Mouse (Mus musculus): ENCODE results near the gene Ahdc1. TPM values are rescaled to one million over a fixed set of nuclear protein-coding genes. Genes with fewer than 3 reads are reported as not detected.

Gene Ahdc1
- polyA plus RNA-seq, 1 experiment from 2014 or later, result 11.6 TPM

GRCm38 (mm10) chr4:133058123-133058453, 47.0 kb downstream of the Ahdc1 start:
- Histone ChIP-seq H3K27me3 (replicated peaks) (no peaks in the 10 kb centered on the region), H3K9me3 (replicated peaks) (0 out of 2 replicates have a peak, but pooled peaks cover 3% of the 10 kb centered on the region), H3K27ac (ENCODE audit: poor library complexity, severe bottlenecking) (peak overlapping the region; percentile 88), H3K4me2 (peak overlapping the region; percentile 50), H3K36me3 (peaks cover 58% of the 10 kb centered on the region), H3K4me3 (no peak overlapping the region), H3K9ac (peak overlapping the region; percentile 57; the same call in 1 of the 2 replicates), H3K4me1 (replicated peaks) (peaks cover 76% of the 10 kb centered on the region)
- no peak for ATAC-seq (ENCODE audit: insufficient number of reproducible peaks, low FRiP score)
- WGBS, result 79% methylated on average over 4 of the region's 4 CpGs

- peaks cover 76% of the 10 kb centered on the region for H3K4me1 ChIP-seq (replicated peaks)
- ATAC-seq (ENCODE audit: insufficient number of reproducible peaks, low FRiP score), result no peak
- peak overlapping the region; percentile 88 for H3K27ac ChIP-seq (ENCODE audit: poor library complexity, severe bottlenecking)
- peaks cover 65% of the 10 kb centered on the region for H3K36me3 ChIP-seq
- H3K9ac ChIP-seq, result peak overlapping the region; percentile 49
- 0 out of 2 replicates have a peak, but pooled peaks cover 3% of the 10 kb centered on the region for H3K9me3 ChIP-seq (replicated peaks)
- WGBS, result 53% methylated on average over 11 of the region's 11 CpGs
- no peak overlapping the region for H3K4me3 ChIP-seq
- no peaks in the 10 kb centered on the region for H3K27me3 ChIP-seq (replicated peaks)
- H3K4me2 ChIP-seq, result no peak overlapping the region
Observed at GRCm38 (mm10) chr4:133058513-133059480, 47.7 kb downstream of the Ahdc1 start.

GRCm38 (mm10) chr4:133060702-133061101, 49.6 kb downstream of the Ahdc1 start:
- no peak overlapping the region for H3K27ac ChIP-seq (ENCODE audit: poor library complexity, severe bottlenecking)
- H3K4me2 ChIP-seq, result no peak overlapping the region
- H3K9me3 ChIP-seq (replicated peaks), result no peaks in the 10 kb centered on the region
- peaks cover 65% of the 10 kb centered on the region for H3K4me1 ChIP-seq (replicated peaks)
- no peaks in the 10 kb centered on the region for H3K27me3 ChIP-seq (replicated peaks)
- no peak for ATAC-seq (ENCODE audit: insufficient number of reproducible peaks, low FRiP score)
- peaks cover 68% of the 10 kb centered on the region for H3K36me3 ChIP-seq
- WGBS, result 84% methylated on average over 11 of the region's 11 CpGs
- no peak overlapping the region for H3K4me3 ChIP-seq
- H3K9ac ChIP-seq, result no peak overlapping the region

GRCm38 (mm10) chr4:133061798-133062197, 50.7 kb downstream of the Ahdc1 start:
- Histone ChIP-seq H3K9me3 (replicated peaks) (no peaks in the 10 kb centered on the region), H3K4me1 (replicated peaks) (peaks cover 54% of the 10 kb centered on the region), H3K27ac (ENCODE audit: poor library complexity, severe bottlenecking) (no peak overlapping the region), H3K27me3 (replicated peaks) (no peaks in the 10 kb centered on the region), H3K4me3 (no peak overlapping the region), H3K9ac (no peak overlapping the region), H3K4me2 (no peak overlapping the region), H3K36me3 (peaks cover 78% of the 10 kb centered on the region)
- 94% methylated on average over 20 of the region's 20 CpGs for WGBS
- ATAC-seq (ENCODE audit: insufficient number of reproducible peaks, low FRiP score), result no peak

- H3K4me2 ChIP-seq, result no peak overlapping the region
- 95% methylated on average over 14 of the region's 14 CpGs for WGBS
- no peak overlapping the region for H3K27ac ChIP-seq (ENCODE audit: poor library complexity, severe bottlenecking)
- no peaks in the 10 kb centered on the region for H3K27me3 ChIP-seq (replicated peaks)
- H3K4me3 ChIP-seq, result no peak overlapping the region
- ATAC-seq (ENCODE audit: insufficient number of reproducible peaks, low FRiP score), result no peak
- H3K9ac ChIP-seq, result no peak overlapping the region
- H3K9me3 ChIP-seq (replicated peaks), result no peaks in the 10 kb centered on the region
- peaks cover 50% of the 10 kb centered on the region for H3K4me1 ChIP-seq (replicated peaks)
- peaks cover 83% of the 10 kb centered on the region for H3K36me3 ChIP-seq
Observed at GRCm38 (mm10) chr4:133062286-133062685, 51.2 kb downstream of the Ahdc1 start.

GRCm38 (mm10) chr4:133063203-133063602, 52.1 kb downstream of the Ahdc1 start:
- no peak for ATAC-seq (ENCODE audit: insufficient number of reproducible peaks, low FRiP score)
- Histone ChIP-seq H3K4me2 (0 out of 2 replicates have a peak overlapping the region, but pooled peaks have one; percentile 1), H3K4me1 (replicated peaks) (peaks cover 46% of the 10 kb centered on the region), H3K9ac (0 out of 2 replicates have a peak overlapping the region, but pooled peaks have one; percentile 29), H3K9me3 (replicated peaks) (no peaks in the 10 kb centered on the region), H3K4me3 (no peak overlapping the region), H3K36me3 (peaks cover 79% of the 10 kb centered on the region), H3K27ac (ENCODE audit: poor library complexity, severe bottlenecking) (peak overlapping the region; percentile 50; the same call in 1 of the 2 replicates), H3K27me3 (replicated peaks) (no peaks in the 10 kb centered on the region)
- WGBS, result 93% methylated on average over 18 of the region's 18 CpGs

GRCm38 (mm10) chr4:133063799-133064198, 52.7 kb downstream of the Ahdc1 start:
- 52% methylated on average over 13 of the region's 13 CpGs for WGBS
- no peak for ATAC-seq (ENCODE audit: insufficient number of reproducible peaks, low FRiP score)
- H3K4me3 ChIP-seq, result no peak overlapping the region
- H3K4me2 ChIP-seq, result 0 out of 2 replicates have a peak overlapping the region, but pooled peaks have one; percentile 1
- H3K27ac ChIP-seq (ENCODE audit: poor library complexity, severe bottlenecking), result peak overlapping the region; percentile 50
- no peaks in the 10 kb centered on the region for H3K9me3 ChIP-seq (replicated peaks)
- H3K27me3 ChIP-seq (replicated peaks), result no peaks in the 10 kb centered on the region
- H3K4me1 ChIP-seq (replicated peaks), result peaks cover 46% of the 10 kb centered on the region
- peaks cover 85% of the 10 kb centered on the region for H3K36me3 ChIP-seq
- H3K9ac ChIP-seq, result peak overlapping the region; percentile 29; the same call in 1 of the 2 replicates

GRCm38 (mm10) chr4:133064791-133065190, 53.7 kb downstream of the Ahdc1 start:
- ATAC-seq (ENCODE audit: insufficient number of reproducible peaks, low FRiP score), result no peak
- peaks cover 87% of the 10 kb centered on the region for H3K36me3 ChIP-seq
- H3K4me2 ChIP-seq, result no peak overlapping the region
- H3K9me3 ChIP-seq (replicated peaks), result no peaks in the 10 kb centered on the region
- no peak overlapping the region for H3K27ac ChIP-seq (ENCODE audit: poor library complexity, severe bottlenecking)
- WGBS, result 93% methylated on average over 19 of the region's 19 CpGs
- peaks cover 44% of the 10 kb centered on the region for H3K4me1 ChIP-seq (replicated peaks)
- H3K9ac ChIP-seq, result no peak overlapping the region
- no peaks in the 10 kb centered on the region for H3K27me3 ChIP-seq (replicated peaks)
- no peak overlapping the region for H3K4me3 ChIP-seq

- H3K36me3 ChIP-seq, result peaks cover 92% of the 10 kb centered on the region
- no peaks in the 10 kb centered on the region for H3K27me3 ChIP-seq (replicated peaks)
- no peak; the same call in 1 of the 2 replicates for ATAC-seq (ENCODE audit: insufficient number of reproducible peaks, low FRiP score)
- H3K4me3 ChIP-seq, result no peak overlapping the region
- 94% methylated on average over 14 of the region's 14 CpGs for WGBS
- H3K9me3 ChIP-seq (replicated peaks), result no peaks in the 10 kb centered on the region
- H3K27ac ChIP-seq (ENCODE audit: poor library complexity, severe bottlenecking), result no peak overlapping the region
- H3K4me2 ChIP-seq, result no peak overlapping the region
- H3K9ac ChIP-seq, result no peak overlapping the region
- H3K4me1 ChIP-seq (replicated peaks), result peaks cover 44% of the 10 kb centered on the region
Observed at GRCm38 (mm10) chr4:133065894-133066386, 54.9 kb downstream of the Ahdc1 start.

- H3K4me2 ChIP-seq, result no peak overlapping the region
- WGBS, result 77% methylated on average over 12 of the region's 12 CpGs
- no peak overlapping the region for H3K4me3 ChIP-seq
- H3K36me3 ChIP-seq, result peaks cover 90% of the 10 kb centered on the region
- H3K9me3 ChIP-seq (replicated peaks), result no peaks in the 10 kb centered on the region
- no peaks in the 10 kb centered on the region for H3K27me3 ChIP-seq (replicated peaks)
- H3K9ac ChIP-seq, result no peak overlapping the region
- peaks cover 64% of the 10 kb centered on the region for H3K4me1 ChIP-seq (replicated peaks)
- no peak for ATAC-seq (ENCODE audit: insufficient number of reproducible peaks, low FRiP score)
- no peak overlapping the region for H3K27ac ChIP-seq (ENCODE audit: poor library complexity, severe bottlenecking)
Observed at GRCm38 (mm10) chr4:133068400-133069138, 57.5 kb downstream of the Ahdc1 start.

GRCm38 (mm10) chr4:133070388-133070787, 59.3 kb downstream of the Ahdc1 start:
- Histone ChIP-seq H3K4me3 (no peak overlapping the region), H3K9me3 (replicated peaks) (no peaks in the 10 kb centered on the region), H3K27me3 (replicated peaks) (no peaks in the 10 kb centered on the region), H3K4me2 (no peak overlapping the region), H3K27ac (ENCODE audit: poor library complexity, severe bottlenecking) (peak overlapping the region; percentile 63), H3K36me3 (peaks cover 81% of the 10 kb centered on the region), H3K9ac (peak overlapping the region; percentile 23; the same call in 1 of the 2 replicates), H3K4me1 (replicated peaks) (peaks cover 73% of the 10 kb centered on the region)
- 52% methylated on average over 3 of the region's 3 CpGs for WGBS
- no peak for ATAC-seq (ENCODE audit: insufficient number of reproducible peaks, low FRiP score)

Measured in heart, embryonic 12.5 days (tissue).